Mouse (Mus musculus) thymus, postnatal 0 days (tissue): Measurements from ENCODE around the gene Eva1c. TPM values are rescaled to one million over a fixed set of nuclear protein-coding genes. Genes with fewer than 3 reads are reported as not detected.
"Not testable (repeated sequence)": the region's sequence is repeated elsewhere in the genome, so short reads cannot be mapped to it uniquely, and the experiment has no call there.

Experiments used
- DNase-seq: peaks from one replicate; pipeline ENCODE4 v3.0.0-alpha.2; 2015; ENCODE audit warnings: low spot score
- polyA plus RNA-seq: library from polyadenylated mRNA; unstranded; fragments of >200 nt; fragmentation: Nextera tagmentation; extraction: Ambion mirVana; gene quantifications from 2 replicates; pipeline ENCODE4 v1.2.1, GENCODE M21; 2015

Gene Eva1c
- polyA plus RNA-seq, 1 experiment from 2014 or later, result 0.62 TPM

GRCm38 (mm10) chr16:90823986-90824385, 2.5 kb upstream of the Eva1c start:
- not testable (repeated sequence) for DNase-seq

- no peak for DNase-seq
Measured at GRCm38 (mm10) chr16:90826041-90826440, 478 bp upstream of the Eva1c start.

GRCm38 (mm10) chr16:90827498-90827897, 979 bp downstream of the Eva1c start:
- DNase-seq, result no peak

GRCm38 (mm10) chr16:90829136-90829535, 2.6 kb downstream of the Eva1c start:
- no peak for DNase-seq

- DNase-seq, result peak; percentile 25
Measured at GRCm38 (mm10) chr16:90829894-90830685, 3.6 kb downstream of the Eva1c start.

GRCm38 (mm10) chr16:90830686-90831439, 4.3 kb downstream of the Eva1c start:
- DNase-seq, result no peak

GRCm38 (mm10) chr16:90831676-90832075, 5.2 kb downstream of the Eva1c start:
- DNase-seq, result no peak

GRCm38 (mm10) chr16:90832495-90832894, 6.0 kb downstream of the Eva1c start:
- DNase-seq, result no peak

GRCm38 (mm10) chr16:90833041-90833791, 6.7 kb downstream of the Eva1c start:
- no peak for DNase-seq

- no peak for DNase-seq
Measured at GRCm38 (mm10) chr16:90837431-90837830, 10.9 kb downstream of the Eva1c start.

GRCm38 (mm10) chr16:90842164-90842563, 15.6 kb downstream of the Eva1c start:
- no peak for DNase-seq

GRCm38 (mm10) chr16:90845038-90845437, 18.5 kb downstream of the Eva1c start:
- DNase-seq, result no peak

- DNase-seq, result no peak
Measured at GRCm38 (mm10) chr16:90845591-90845990, 19.1 kb downstream of the Eva1c start.

GRCm38 (mm10) chr16:90848697-90849096, 22.2 kb downstream of the Eva1c start:
- DNase-seq, result no peak

GRCm38 (mm10) chr16:90849262-90849661, 22.7 kb downstream of the Eva1c start:
- no peak for DNase-seq

GRCm38 (mm10) chr16:90850881-90851280, 24.4 kb downstream of the Eva1c start:
- no peak for DNase-seq

GRCm38 (mm10) chr16:90851621-90852334, 25.3 kb downstream of the Eva1c start:
- DNase-seq, result no peak

GRCm38 (mm10) chr16:90856552-90857200, 30.2 kb downstream of the Eva1c start:
- DNase-seq, result no peak

- DNase-seq, result no peak
Measured at GRCm38 (mm10) chr16:90858206-90858605, 31.7 kb downstream of the Eva1c start.

GRCm38 (mm10) chr16:90863036-90863435, 36.5 kb downstream of the Eva1c start:
- DNase-seq, result no peak
